Mouse (Mus musculus) forebrain, embryonic 15.5 days (tissue): ENCODE data around the gene Gm20431. TPM values are rescaled to one million over a fixed set of nuclear protein-coding genes. Genes with fewer than 3 reads are reported as not detected.
A peak's percentile ranks its signal among the peaks of the same experiment; 100 is the strongest.

Experiments
- ATAC-seq: fragments of 200-750 bp; cut with Nextera tagmentation; replicated peaks from 2 replicates; pipeline ENCODE4 v1.8.0; 2017; ENCODE audit warnings: mild to moderate bottlenecking, moderate TSS enrichment, moderate library complexity
- H3K27ac ChIP-seq: fragments of 300-500 bp; sonication (generic); replicated peaks from 2 replicates; pipeline ENCODE4 v1.5.1; 2015; ENCODE audit warnings: mild to moderate bottlenecking, inconsistent platforms
- H3K27me3 ChIP-seq: fragments of 300-500 bp; sonication (generic); 2 replicates; pipeline ENCODE4 v1.6.1; 2015; ENCODE audit warnings: inconsistent platforms
- H3K36me3 ChIP-seq: fragments of 300-500 bp; sonication (generic); 2 replicates; pipeline ENCODE4 v1.6.1; 2015; ENCODE audit warnings: mild to moderate bottlenecking, inconsistent platforms
- H3K4me1 ChIP-seq: fragments of 300-500 bp; sonication (generic); 2 replicates; pipeline ENCODE4 v1.6.1; 2015; ENCODE audit warnings: inconsistent platforms
- H3K4me2 ChIP-seq: fragments of 300-500 bp; sonication (generic); replicated peaks from 2 replicates; pipeline ENCODE4 v1.6.1; 2015; ENCODE audit warnings: mild to moderate bottlenecking, inconsistent platforms
- H3K4me3 ChIP-seq: fragments of 300-500 bp; sonication (generic); 2 replicates; pipeline ENCODE4 v1.5.1; 2015; ENCODE audit warnings: mild to moderate bottlenecking, inconsistent platforms
- H3K9ac ChIP-seq: fragments of 300-500 bp; sonication (generic); replicated peaks from 2 replicates; pipeline ENCODE4 v1.6.1; 2015; ENCODE audit warnings: mild to moderate bottlenecking, inconsistent platforms
- H3K9me3 ChIP-seq: fragments of 300-500 bp; sonication (generic); 2 replicates; pipeline ENCODE4 v1.6.1; 2016; ENCODE audit warnings: inconsistent platforms
- WGBS: fragments of 180-500 bp; shearing (Covaris S2); methylation state at CpG from one replicate; pipeline ENCODE4 v1.1.7; 2015; ENCODE audit warnings: mixed read lengths; 5-methylcytosine and 5-hydroxymethylcytosine counted together
- polyA plus RNA-seq: library from polyadenylated mRNA; unstranded; fragments of >200 nt; fragmentation: Nextera tagmentation; extraction: Ambion mirVana; gene quantifications from 2 replicates; pipeline ENCODE4 v1.2.1, GENCODE M21; 2015

Gm20431 gene
- polyA plus RNA-seq, 1 experiment from 2014 or later, result 12.3 TPM

DNA sequence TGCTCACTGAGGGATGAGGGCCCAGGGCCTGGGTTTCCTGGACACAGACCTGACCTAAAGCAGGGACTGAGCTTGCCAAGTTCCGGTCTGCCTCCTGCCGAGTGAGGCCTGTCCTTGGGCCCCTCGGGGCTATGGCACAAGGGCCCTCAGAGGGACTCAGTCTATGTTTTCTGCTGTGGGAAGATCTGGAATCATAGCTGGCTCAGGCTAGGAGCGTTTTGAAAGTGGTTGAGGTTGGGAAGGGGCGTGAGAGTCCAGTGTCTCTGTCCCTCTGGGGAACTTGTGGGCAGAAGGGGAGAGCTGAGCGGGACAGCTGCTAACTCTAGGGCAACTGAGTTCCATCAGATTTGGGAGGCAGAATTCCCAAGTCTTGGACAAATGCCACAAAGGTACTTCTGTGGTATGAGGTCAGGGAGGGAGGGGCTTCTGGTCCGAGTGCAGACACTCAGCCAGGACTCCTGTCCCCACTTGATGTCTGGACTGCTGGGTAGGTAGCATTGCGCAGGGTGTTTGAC, 60.8 kb downstream of the Gm20431 start:
- 70% methylated on average over 8 of the region's 8 CpGs for WGBS

DNA sequence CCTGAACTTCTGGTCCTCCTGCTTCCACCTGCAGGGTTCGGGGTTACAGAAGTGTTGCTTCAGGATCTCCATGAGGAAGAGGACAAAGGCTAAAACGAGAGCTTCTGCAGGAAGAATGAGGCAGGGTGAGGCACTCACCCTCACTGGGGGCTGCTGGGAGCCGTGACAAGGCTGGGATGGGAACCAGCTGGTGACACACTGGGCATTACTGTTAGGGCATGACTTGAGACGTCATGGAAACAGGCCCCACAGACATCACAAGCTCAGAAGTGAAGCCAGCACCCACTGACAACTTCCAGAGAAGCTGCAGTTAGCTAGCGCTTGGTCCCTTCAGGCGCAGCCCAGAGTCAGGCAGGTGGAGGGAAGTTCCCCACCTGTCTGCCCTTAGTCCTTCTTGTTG, 61.4 kb downstream of the Gm20431 start:
- H3K9ac ChIP-seq, result no peak overlapping the region
- 65% methylated on average over 6 of the region's 6 CpGs for WGBS
- H3K9me3 ChIP-seq, result no peaks in the 10 kb centered on the region
- H3K27me3 ChIP-seq, result no peaks in the 10 kb centered on the region
- H3K27ac ChIP-seq, result no peak overlapping the region
- no peaks in the 10 kb centered on the region for H3K36me3 ChIP-seq
- no peak overlapping the region for H3K4me2 ChIP-seq
- H3K4me1 ChIP-seq, result peaks cover 6% of the 10 kb centered on the region; the same call in 1 of the 2 replicates
- no peak for ATAC-seq
- no peak overlapping the region for H3K4me3 ChIP-seq

More for the DNA sequence above, 60.8 kb downstream of the Gm20431 start:
- ATAC-seq, result no peak
- Histone ChIP-seq H3K4me3 (no peak overlapping the region), H3K4me1 (peaks cover 6% of the 10 kb centered on the region; the same call in 1 of the 2 replicates), H3K9me3 (no peaks in the 10 kb centered on the region), H3K27ac (no peak overlapping the region), H3K9ac (no peak overlapping the region), H3K4me2 (no peak overlapping the region), H3K36me3 (no peaks in the 10 kb centered on the region), H3K27me3 (no peaks in the 10 kb centered on the region)

DNA sequence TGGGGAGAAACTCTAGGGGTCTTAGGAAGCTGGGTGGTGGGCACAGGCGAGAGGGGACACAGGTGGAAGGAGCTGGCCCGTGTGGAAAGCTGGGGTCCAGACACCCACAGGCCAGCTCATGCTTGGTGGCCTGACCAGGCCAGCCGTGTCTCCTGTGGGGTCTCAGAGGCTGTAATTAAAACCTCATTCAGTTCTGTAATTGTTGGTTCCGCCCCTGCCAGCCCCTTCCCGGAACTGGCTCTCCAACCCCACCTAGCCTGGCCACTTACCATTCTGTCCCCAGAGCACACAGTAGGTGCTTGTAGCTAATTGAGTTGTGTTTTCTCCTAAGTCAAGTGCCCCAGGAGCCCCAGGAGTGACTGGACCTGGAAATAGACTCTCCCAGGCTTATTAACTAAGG, 62.1 kb downstream of the Gm20431 start:
- WGBS, result 60% methylated on average over 5 of the region's 5 CpGs
- no peaks in the 10 kb centered on the region for H3K27me3 ChIP-seq
- ATAC-seq, result no peak

DNA sequence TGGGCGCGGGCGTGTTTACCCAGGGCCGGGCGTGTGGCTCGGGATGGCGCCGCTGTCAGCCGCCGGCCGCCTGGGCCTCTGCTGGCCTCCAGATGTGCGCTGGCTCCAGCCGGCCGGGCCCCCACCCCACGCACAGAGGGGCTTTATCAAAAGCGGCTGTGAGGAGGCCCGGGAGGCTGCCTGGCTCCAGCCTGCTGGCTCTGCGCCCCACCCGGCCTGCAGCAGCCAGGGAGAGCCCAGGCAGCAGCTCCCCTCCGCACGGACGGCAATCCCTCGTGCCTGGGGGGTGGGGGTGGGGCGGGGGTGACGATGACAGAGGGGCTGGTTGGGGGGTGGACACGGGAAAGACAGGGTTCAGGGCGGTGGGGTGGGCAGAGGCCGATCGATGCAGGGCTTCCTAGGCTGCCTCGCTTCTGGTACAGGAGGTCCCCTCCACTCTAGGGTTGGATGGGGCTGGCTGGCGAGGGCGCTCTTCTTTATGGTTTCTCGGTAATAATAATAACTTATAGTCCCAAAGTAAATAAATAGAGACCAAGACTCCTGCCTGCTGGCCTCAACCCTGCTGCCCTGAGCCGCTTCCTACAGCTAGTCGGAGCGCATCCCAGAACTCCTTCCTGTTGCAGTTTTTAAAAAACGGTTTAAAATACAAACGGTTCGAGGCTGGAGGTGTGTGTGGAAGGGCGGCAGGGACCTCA, 63.7 kb downstream of the Gm20431 start:
- WGBS, result 30% methylated on average over 40 of the region's 40 CpGs
- no peak overlapping the region for H3K9ac ChIP-seq
- no peak overlapping the region for H3K4me3 ChIP-seq
- H3K9me3 ChIP-seq, result no peaks in the 10 kb centered on the region
- H3K27ac ChIP-seq, result no peak overlapping the region
- no peaks in the 10 kb centered on the region for H3K36me3 ChIP-seq
- H3K4me2 ChIP-seq, result peak overlapping the region; percentile 21
- H3K4me1 ChIP-seq, result peaks cover 10% of the 10 kb centered on the region
- H3K27me3 ChIP-seq, result no peaks in the 10 kb centered on the region
- no peak for ATAC-seq

More for the DNA sequence above, 62.1 kb downstream of the Gm20431 start:
- peaks cover 10% of the 10 kb centered on the region for H3K4me1 ChIP-seq
- no peak overlapping the region for H3K4me2 ChIP-seq
- H3K36me3 ChIP-seq, result no peaks in the 10 kb centered on the region
- no peaks in the 10 kb centered on the region for H3K9me3 ChIP-seq
- H3K9ac ChIP-seq, result no peak overlapping the region
- H3K4me3 ChIP-seq, result no peak overlapping the region
- H3K27ac ChIP-seq, result no peak overlapping the region

DNA sequence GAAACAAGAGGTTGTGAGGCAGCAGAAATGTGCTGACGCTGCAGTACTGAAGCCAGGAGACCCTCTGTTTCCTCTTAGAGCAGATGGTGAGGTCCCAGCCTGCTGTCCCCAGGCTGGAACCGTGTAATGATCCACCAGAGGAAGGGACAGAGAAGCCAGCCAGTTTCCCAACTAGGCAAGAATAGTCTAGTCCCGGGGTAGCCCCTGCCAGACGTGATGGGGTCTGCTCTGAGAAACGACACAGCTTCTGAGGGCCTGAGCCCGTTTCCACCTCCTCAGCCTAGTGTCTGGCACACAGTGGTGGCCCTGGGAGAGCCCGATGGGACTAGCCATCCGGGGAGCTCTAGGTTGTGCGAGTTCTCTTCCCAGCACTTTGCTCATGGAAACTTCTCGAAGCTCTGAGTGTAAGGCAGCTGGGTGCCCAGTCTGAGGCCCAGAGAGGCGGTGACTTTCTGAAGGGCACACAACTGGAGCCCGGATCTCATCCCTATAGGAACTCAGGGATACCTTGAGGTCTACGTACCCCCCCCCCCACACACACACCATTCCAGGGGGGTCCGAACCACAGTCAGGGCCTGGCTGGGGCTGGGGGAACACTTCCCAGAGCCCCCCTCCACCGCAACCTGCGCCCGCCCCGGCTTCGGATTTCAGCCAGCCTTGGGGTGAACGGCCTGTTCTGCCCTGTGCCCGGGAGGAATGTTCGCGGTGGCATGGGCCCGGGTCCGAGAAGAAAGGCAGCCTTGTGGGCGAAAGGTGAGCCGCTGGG, 64.4 kb downstream of the Gm20431 start:
- Histone ChIP-seq H3K9me3 (no peaks in the 10 kb centered on the region), H3K4me3 (no peak overlapping the region), H3K36me3 (no peaks in the 10 kb centered on the region), H3K4me2 (peak overlapping the region; percentile 21), H3K27me3 (no peaks in the 10 kb centered on the region), H3K27ac (0 out of 2 replicates have a peak overlapping the region, but pooled peaks have one; percentile 8), H3K9ac (no peak overlapping the region), H3K4me1 (peaks cover 10% of the 10 kb centered on the region)
- ATAC-seq, result no peak
- WGBS, result 40% methylated on average over 27 of the region's 27 CpGs

DNA sequence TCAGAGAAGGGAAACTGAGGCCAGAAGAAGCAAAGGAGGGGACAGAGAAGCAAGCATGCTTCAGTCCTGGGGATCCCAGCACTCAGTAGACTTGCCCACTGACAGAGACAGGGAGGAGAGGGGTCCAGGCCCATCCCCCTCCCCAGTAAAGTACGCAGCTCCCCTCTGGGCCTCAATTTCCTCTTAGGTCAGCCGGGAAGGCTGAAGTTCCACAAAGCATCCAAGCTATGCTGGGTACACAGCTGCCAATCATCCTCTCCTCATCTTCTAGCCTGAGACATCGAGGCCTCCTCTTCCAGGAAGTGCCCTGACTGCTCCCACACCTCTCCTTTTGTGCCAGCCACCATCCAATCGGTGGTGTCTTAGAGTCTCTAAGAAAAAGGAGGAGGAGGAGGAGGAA, 65.0 kb downstream of the Gm20431 start:
- WGBS, result 57% methylated on average over 4 of the region's 4 CpGs
- H3K27me3 ChIP-seq, result no peaks in the 10 kb centered on the region
- no peak overlapping the region for H3K9ac ChIP-seq
- no peaks in the 10 kb centered on the region for H3K9me3 ChIP-seq
- H3K4me2 ChIP-seq, result no peak overlapping the region
- no peak overlapping the region for H3K4me3 ChIP-seq
- ATAC-seq, result no peak
- H3K27ac ChIP-seq, result no peak overlapping the region
- no peaks in the 10 kb centered on the region for H3K36me3 ChIP-seq
- H3K4me1 ChIP-seq, result peaks cover 10% of the 10 kb centered on the region

DNA sequence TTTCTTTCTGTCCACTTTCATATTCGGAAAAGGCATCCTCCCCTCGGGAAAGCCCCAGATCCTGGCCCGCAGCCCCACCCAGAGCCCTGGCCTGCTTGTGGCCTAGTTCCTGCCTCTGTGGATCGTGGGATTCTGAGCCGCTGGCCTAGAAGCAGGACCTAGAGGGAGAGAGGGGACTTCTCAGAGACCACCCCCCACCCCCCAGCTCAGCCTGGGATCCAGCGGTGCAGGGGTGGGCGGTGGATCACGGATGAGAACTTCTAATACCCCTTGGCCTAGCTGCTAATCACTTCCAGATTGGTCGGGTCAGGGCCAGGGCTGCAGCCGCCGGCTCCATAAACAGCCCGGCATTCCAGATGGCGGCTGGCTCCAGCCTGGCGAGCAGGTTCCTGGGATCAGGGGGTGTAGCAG, 65.5 kb downstream of the Gm20431 start:
- Histone ChIP-seq H3K4me1 (peaks cover 10% of the 10 kb centered on the region), H3K27me3 (no peaks in the 10 kb centered on the region), H3K9me3 (no peaks in the 10 kb centered on the region), H3K4me3 (no peak overlapping the region), H3K4me2 (no peak overlapping the region), H3K36me3 (no peaks in the 10 kb centered on the region), H3K27ac (no peak overlapping the region), H3K9ac (no peak overlapping the region)
- no peak for ATAC-seq
- WGBS, result 51% methylated on average over 14 of the region's 14 CpGs

DNA sequence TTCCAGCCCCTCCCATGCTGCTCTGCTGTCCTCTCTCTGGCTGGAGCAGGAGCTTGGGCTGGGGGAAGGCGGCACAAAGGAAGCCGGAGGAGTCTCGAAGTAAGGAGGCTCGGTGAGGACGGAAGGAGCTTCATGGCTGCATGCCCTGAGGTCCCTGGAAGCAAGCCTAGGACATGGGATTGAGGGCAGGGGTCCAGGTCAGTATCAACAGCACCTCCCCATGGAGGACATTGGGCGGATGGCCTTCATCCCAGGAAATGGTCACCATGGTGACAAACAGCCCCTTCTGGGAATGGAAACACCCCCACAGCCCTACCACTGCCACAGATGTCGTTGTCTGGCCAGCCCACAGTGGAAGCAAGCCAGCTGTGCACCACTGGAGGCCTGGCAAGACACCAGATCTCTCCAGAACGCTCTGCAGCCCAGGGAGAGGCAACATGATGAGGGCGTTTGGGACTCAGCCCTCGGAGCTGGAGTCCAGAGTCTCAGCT, 66.8 kb downstream of the Gm20431 start:
- Histone ChIP-seq H3K4me2 (no peak overlapping the region), H3K27me3 (no peaks in the 10 kb centered on the region), H3K27ac (no peak overlapping the region), H3K9ac (no peak overlapping the region), H3K9me3 (no peaks in the 10 kb centered on the region), H3K4me3 (no peak overlapping the region), H3K4me1 (peaks cover 10% of the 10 kb centered on the region), H3K36me3 (no peaks in the 10 kb centered on the region)
- ATAC-seq, result no peak
- 50% methylated on average over 10 of the region's 10 CpGs for WGBS

DNA sequence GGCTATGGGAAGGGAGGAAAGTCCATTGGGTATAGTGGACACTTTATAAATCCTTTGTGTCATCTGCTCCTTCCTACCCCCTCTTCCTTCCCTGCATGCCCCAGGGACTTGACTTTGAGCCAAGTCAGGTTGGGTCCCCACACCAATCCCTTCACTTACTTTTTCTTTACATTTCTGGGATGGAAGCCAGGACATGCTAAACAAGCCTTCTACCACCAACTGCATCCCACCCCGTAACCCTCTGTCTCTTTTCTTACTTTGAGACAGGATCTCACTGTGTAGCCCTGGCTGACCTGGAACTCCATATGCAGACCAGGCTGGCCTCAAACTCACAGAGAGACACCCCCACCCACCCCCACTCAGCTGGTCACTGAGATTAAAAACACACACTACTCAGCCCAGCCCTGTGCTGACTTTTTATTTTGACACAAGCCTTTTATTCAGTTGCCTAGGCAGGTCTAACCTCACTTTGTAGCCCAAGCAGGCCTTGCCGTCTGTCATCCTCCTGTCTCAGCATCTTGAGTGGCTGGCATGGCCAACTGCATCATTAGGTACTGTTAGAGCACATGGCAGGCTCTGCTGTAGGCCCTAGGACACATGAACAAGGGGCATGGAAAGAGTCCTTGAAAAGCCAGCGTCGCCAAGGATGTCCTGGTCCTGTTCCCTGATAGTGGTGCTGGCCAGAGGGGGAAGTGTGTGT, 67.6 kb downstream of the Gm20431 start:
- no peak for ATAC-seq
- Histone ChIP-seq H3K27ac (no peak overlapping the region), H3K4me1 (peaks cover 10% of the 10 kb centered on the region), H3K36me3 (no peaks in the 10 kb centered on the region), H3K9ac (no peak overlapping the region), H3K27me3 (no peaks in the 10 kb centered on the region), H3K4me3 (no peak overlapping the region), H3K9me3 (no peaks in the 10 kb centered on the region), H3K4me2 (no peak overlapping the region)
- WGBS, result 76% methylated on average over 4 of the region's 4 CpGs

DNA sequence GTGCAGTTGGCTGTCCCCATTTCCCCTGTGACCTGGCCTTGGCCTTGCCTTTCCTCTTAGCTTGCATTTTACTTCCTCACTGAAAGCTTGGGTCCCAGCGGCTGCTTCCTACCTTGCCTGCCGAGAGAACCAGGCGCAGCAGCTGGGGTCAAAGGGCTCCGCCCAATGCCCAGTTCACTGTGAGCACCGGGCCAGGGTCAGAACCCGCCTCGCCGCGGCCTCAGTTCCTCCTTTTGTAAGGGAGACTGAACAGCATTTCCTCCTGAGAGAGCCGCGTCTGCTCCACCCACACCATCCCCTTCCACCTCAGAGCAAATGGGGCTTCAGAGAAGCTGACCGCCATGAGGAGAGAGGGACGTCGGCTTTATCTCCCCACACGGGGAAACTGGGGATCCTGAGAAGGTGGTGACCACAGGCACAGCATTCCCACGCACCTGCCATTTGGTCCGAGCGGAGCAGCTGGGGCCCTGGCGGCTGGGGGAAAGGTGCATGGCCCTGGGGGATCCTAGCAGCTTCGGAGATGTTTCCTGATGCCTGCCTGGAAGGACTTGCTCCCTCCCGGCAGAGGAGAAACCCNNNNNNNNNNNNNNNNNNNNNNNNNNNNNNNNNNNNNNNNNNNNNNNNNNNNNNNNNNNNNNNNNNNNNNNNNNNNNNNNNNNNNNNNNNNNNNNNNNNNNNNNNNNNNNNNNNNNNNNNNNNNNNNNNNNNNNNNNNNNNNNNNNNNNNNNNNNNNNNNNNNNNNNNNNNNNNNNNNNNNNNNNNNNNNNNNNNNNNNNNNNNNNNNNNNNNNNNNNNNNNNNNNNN, 72.3 kb downstream of the Gm20431 start:
- Histone ChIP-seq H3K4me1 (no peaks in the 10 kb centered on the region), H3K4me2 (no peak overlapping the region), H3K9ac (no peak overlapping the region)

DNA sequence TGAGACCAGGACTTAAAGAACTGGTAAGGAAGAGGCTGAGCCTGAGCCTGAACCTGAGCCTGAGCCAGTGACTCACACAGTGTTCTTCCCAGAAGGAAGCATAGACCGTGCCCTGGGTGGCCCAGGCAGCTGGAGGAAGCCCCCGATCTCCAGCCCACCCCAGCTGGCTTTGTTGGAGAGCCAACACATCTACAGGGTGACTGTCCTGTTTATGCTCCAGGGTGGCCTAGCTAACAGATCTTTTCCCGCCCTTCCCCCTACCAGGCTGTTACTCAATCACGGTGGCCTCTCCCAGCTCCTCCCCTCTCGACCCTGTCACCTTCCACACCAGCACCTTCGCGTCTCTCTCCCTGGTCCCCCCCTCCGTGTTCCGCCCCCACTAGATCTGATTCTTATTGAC, 74.3 kb downstream of the Gm20431 start:
- WGBS, result 37% methylated on average over 9 of the region's 9 CpGs
- H3K9me3 ChIP-seq, result no peaks in the 10 kb centered on the region
- H3K9ac ChIP-seq, result no peak overlapping the region

More for the DNA sequence above, 72.3 kb downstream of the Gm20431 start:
- Histone ChIP-seq H3K27ac (no peak overlapping the region), H3K27me3 (no peaks in the 10 kb centered on the region), H3K9me3 (no peaks in the 10 kb centered on the region), H3K4me3 (no peak overlapping the region), H3K36me3 (no peaks in the 10 kb centered on the region)
- no peak for ATAC-seq
- WGBS, result 23% methylated on average over 21 of the region's 21 CpGs

More for the DNA sequence above, 74.3 kb downstream of the Gm20431 start:
- Histone ChIP-seq H3K4me3 (no peak overlapping the region), H3K4me2 (no peak overlapping the region), H3K4me1 (no peaks in the 10 kb centered on the region), H3K27ac (no peak overlapping the region), H3K36me3 (no peaks in the 10 kb centered on the region), H3K27me3 (no peaks in the 10 kb centered on the region)
- ATAC-seq, result no peak
